Mouse (Mus musculus) hematopoietic stem cell, adult 5-6 weeks (primary cell): ENCODE measurements at regions not wholly inside any gene's neighbourhood (a gene's known extent, or its start where the extent isn't known, plus 50 kb on each side); places are given as distances from the start of the nearest gene placed in this dataset.

Source experiments
- ATAC-seq, 2 experiments: fragments of 125-278 bp in 1 of 2; replicated peaks in 1 of 2; 2 replicates each; pipeline ENCODE4 v1.8.0; 2016 to 2017; ENCODE audit warnings: inconsistent platforms in 2 of 2, mild to moderate bottlenecking in 2 of 2, moderate number of reproducible peaks in 2 of 2, low read depth in 1 of 2, moderate TSS enrichment in 1 of 2; ENCODE audit not compliant: low FRiP score in 2 of 2, poor library complexity in 2 of 2, severe bottlenecking in 2 of 2, insufficient read depth in 1 of 2, low TSS enrichment in 1 of 2

- no peak for ATAC-seq
These were observed 254.1 kb upstream of the Sphkap start for GRCm38 (mm10) chr1:83661808-83662802.

DNA sequence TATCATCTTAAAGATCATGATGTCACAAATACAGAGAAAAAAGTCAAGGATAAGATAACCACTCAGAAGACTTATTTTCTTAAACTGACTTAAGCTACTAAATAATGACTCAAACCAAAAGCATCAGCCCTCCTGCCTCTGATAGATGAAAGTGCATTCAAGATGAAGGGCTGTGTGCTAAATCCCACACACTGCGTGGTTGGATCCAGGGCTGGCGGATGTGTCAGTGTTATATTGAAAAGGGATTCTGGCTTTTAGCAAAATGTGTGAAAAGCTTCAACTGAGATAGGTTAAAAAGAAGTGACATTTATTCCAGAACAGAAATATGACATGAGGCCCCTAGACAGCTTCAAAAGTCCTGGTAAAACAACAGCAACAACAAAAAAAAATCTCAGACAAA, 245.7 kb upstream of the Sphkap start:
- ATAC-seq = no peak

DNA sequence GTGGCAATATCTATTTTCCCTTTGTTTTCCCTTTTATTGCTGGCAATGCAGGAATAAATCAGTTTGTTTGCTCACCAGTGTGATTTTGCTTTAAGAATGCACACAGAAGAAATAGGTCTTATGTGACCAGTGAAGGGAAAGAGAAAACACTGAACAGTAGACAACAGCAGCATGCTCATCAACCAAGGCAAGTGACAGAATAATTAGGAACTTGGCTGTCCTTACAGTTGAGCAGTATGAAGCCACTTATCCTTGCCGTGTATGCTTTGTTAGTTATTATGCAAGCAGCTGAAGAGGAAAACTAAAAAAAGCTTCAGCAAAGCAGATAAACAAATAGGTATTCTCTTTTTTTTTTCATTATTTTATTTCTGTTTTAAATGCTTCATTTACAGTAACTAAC, 237.6 kb upstream of the Sphkap start:
- no peak for ATAC-seq

- ATAC-seq = no peak
These were observed 234.7 kb upstream of the Sphkap start for GRCm38 (mm10) chr1:83642656-83643055.

DNA sequence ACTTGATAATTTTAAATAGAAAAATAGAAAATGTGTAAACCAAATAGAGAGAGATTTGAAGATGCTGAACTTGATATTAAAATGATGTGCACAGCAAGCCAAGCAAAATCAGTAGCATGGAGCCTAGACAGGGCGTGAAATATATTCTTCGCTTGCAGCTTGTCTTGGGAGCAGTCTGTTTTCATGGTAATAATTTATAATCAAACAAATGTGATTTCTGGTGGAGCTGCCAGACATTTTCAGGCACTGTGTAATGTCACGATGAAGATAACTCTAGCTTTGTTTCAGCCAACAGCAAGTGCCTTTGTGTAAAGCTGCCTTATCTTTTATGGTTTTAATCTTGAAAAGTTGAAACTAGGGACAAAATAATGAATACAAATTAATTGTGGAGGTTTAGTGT, 228.1 kb upstream of the Sphkap start:
- ATAC-seq = no peak

DNA sequence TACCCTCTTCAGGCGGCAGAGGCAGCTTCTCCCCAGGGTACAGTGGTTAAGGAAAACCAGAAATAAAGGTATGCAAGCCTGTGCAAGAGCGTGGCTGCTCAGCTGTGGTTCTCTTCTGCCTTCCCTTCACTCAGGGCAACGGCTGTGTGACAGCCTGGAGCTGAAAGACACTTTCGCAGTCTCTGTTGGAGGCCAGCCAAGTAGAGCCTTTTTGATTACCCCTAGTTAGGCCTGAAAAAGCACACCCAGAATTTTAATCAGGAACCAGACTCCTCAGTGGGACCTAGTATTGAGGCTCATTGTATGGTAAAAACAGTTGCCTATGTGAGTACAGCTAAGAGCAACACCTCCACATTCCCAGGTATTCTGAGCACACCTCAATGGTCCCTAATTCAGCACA, 223.8 kb upstream of the Sphkap start:
- no peak for ATAC-seq

GRCm38 (mm10) chr1:83631394-83631793, 223.4 kb upstream of the Sphkap start:
- ATAC-seq = no peak

- ATAC-seq = no peak
These were observed 179.3 kb upstream of the Sphkap start for GRCm38 (mm10) chr1:83587258-83587657.

- ATAC-seq = no peak
These were observed 175.0 kb upstream of the Sphkap start for GRCm38 (mm10) chr1:83583041-83583440.

DNA sequence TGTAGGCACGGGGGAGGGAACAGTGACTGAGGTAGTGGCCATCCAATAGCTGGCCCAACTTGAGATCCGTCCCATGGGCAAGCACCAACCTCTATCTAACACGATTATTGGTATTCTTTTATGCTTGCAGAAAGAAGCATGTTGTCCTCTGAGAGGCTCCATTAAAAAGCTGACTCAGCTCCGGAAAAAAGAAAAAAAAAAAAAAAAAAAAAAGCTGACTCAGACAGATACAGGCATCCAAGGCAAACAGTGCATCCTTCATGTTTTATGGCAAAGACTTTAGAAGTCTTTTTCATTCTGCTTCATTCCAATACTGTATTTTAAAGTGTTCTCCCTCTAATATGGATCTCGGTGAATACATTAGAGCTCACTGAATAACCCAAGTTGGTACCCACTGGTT, 162.0 kb upstream of the Sphkap start:
- no peak for ATAC-seq

DNA sequence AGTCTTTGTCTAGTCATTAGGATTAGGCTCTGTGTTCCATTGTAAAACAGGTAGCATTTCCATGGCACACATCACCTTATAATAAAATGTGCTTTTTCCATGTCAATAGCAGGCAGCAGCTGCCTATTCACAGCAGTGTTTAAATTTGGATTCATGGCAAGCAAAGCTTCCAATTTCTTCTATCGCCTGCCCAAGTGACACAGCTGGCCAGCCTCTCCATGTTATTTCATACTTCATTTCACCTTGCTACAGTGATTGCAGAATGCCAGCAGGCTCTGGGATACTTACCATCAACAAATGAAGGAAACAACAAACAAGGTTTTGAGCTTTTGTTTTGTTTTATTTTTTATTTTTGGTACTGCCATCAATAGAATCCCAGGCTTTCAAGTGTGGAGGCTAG, 160.7 kb upstream of the Sphkap start:
- ATAC-seq = no peak

- no peak for ATAC-seq
These were observed 143.6 kb upstream of the Sphkap start for GRCm38 (mm10) chr1:83551617-83552016.

- ATAC-seq = no peak
These were observed 127.5 kb upstream of the Sphkap start for GRCm38 (mm10) chr1:83535461-83535860.

- no peak for ATAC-seq
These were observed 119.8 kb upstream of the Sphkap start for GRCm38 (mm10) chr1:83527803-83528202.

- no peak for ATAC-seq
These were observed 101.4 kb upstream of the Sphkap start for GRCm38 (mm10) chr1:83509356-83509755.

DNA sequence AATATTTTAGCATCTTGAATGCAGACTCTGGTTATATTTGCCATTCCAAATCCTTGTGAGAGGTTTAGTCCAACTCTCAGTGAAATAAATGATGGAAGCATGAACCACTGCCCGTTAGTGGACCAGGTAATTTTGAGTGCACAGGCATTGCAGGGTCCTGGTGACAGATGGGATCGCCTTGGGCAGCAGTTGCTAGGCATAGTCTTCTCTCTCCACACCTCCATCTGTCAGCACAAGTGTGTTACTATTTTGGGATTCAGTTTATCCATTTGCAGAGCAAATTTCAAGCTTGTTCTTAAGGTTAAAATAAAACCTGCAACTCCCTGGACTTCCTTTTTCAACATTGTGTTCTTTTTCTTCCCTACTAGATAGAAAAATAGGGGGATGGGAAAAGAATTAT, 97.4 kb upstream of the Sphkap start:
- no peak for ATAC-seq

DNA sequence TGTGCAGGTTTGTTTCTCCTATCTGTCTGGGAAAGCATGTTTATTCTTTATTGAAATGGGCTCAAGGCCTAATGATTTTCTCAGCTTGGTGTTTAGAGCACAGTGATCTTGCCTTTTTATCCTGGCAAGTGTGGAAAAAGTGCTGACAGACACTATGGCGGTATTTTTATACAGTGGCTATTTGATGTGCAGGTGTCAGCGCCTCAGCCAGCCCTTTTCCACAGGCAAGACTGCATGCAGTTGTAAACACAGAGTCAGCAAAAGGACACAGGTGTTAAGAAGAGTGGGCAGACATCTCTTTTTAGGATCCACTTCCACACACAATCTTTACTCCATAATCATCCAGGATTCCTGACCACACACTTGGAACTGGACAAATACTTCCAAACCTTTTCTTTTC, 88.9 kb upstream of the Sphkap start:
- no peak for ATAC-seq

- ATAC-seq = no peak
These were observed 88.4 kb upstream of the Sphkap start for GRCm38 (mm10) chr1:83496380-83496779.

GRCm38 (mm10) chr1:83495022-83495421, 87.0 kb upstream of the Sphkap start:
- ATAC-seq = no peak
